In genomic region chr7:142454706-142455105, GRCm38 (mm10) we compare ENCODE assay signal across 12 mouse cellular contexts. TPM values are rescaled to one million over a fixed set of nuclear protein-coding genes. Genes with fewer than 3 reads are reported as not detected.
DNase-seq lines count a peak whose midpoint lies in the region; ATAC-seq and TF ChIP-seq lines count a peak whose summit lies in the region.
"Had no signal": no experiment of that assay in that cellular context is flagged by ENCODE, and none has a peak within 500 bp of the region (broad histone marks: within the 10 kb centered on the region; RNA-seq: fewer than 3 reads in every experiment).

No protein-coding gene starts in this region.

- TF ChIP-seq CTCF in heart, postnatal 0 days (IDR thresholded peaks at IDR 0.05; ENCODE audit: low read depth): no peak
- no peak for TF ChIP-seq CTCF in lung, postnatal 0 days (IDR thresholded peaks at IDR 0.05)

- no peak for TF ChIP-seq EP300 in heart, postnatal 0 days (IDR thresholded peaks at IDR 0.05; ENCODE audit: low read depth)
- no peak for TF ChIP-seq EP300 in lung, postnatal 0 days (IDR thresholded peaks at IDR 0.05)

- no peaks in the 10 kb centered on the region for H3K27me3 ChIP-seq in heart, postnatal 0 days (ENCODE audit: control insufficient read depth, insufficient read depth, low read length)
- no peaks in the 10 kb centered on the region for H3K27me3 ChIP-seq in lung, postnatal 0 days (replicated peaks; ENCODE audit: insufficient read depth, low read length)
- H3K27me3 ChIP-seq in intestine, embryonic 15.5 days (replicated peaks): no peaks in the 10 kb centered on the region
- no peaks in the 10 kb centered on the region for H3K27me3 ChIP-seq in stomach, embryonic 15.5 days (replicated peaks)
- H3K27me3 ChIP-seq: forebrain, embryonic 13.5 days; midbrain, embryonic 12.5 days had no signal

- 73% methylated on average over 1 of the region's 1 CpGs for WGBS in heart, postnatal 0 days
- WGBS in lung, postnatal 0 days: 33% methylated on average over 1 of the region's 1 CpGs
- 32% methylated on average over 1 of the region's 1 CpGs for WGBS in intestine, embryonic 15.5 days
- 20% methylated on average over 1 of the region's 1 CpGs for WGBS in stomach, embryonic 15.5 days

- no peak overlapping the region for H3K4me3 ChIP-seq in heart, postnatal 0 days (ENCODE audit: low read depth, low read length)
- H3K4me3 ChIP-seq in lung, postnatal 0 days (ENCODE audit: low read depth, low read length): no peak overlapping the region
- H3K4me3 ChIP-seq in intestine, embryonic 15.5 days (replicated peaks): no peak overlapping the region
- H3K4me3 ChIP-seq in stomach, embryonic 15.5 days (replicated peaks): no peak overlapping the region
- H3K4me3 ChIP-seq: forebrain, embryonic 13.5 days; layer of hippocampus, adult 2 months; midbrain, embryonic 12.5 days had no signal

- H3K9me3 ChIP-seq in heart, postnatal 0 days (replicated peaks; ENCODE audit: control insufficient read depth, low read length): no peaks in the 10 kb centered on the region
- no peaks in the 10 kb centered on the region for H3K9me3 ChIP-seq in lung, postnatal 0 days (ENCODE audit: low read length)
- H3K9me3 ChIP-seq in intestine, embryonic 15.5 days: no peaks in the 10 kb centered on the region
- H3K9me3 ChIP-seq in stomach, embryonic 15.5 days: no peaks in the 10 kb centered on the region
- H3K9me3 ChIP-seq: forebrain, embryonic 13.5 days; midbrain, embryonic 12.5 days had no signal

- no peak for ATAC-seq in heart, postnatal 0 days (ENCODE audit: insufficient read depth, low read depth)
- ATAC-seq in lung, postnatal 0 days: no peak
- ATAC-seq in intestine, embryonic 15.5 days: no peak
- no peak for ATAC-seq in stomach, embryonic 15.5 days (ENCODE audit: insufficient read depth, low FRiP score, low read depth)
- ATAC-seq: forebrain, embryonic 13.5 days had no signal

- H3K27ac ChIP-seq in heart, postnatal 0 days (ENCODE audit: low read depth): peak overlapping the region; percentile 97; the same call in 1 of the 2 replicates
- peak overlapping the region; percentile 60; the same call in 1 of the 2 replicates for H3K27ac ChIP-seq in lung, postnatal 0 days (ENCODE audit: low read length)
- H3K27ac ChIP-seq in intestine, embryonic 15.5 days: peak overlapping the region; percentile 91
- peak overlapping the region; percentile 96 for H3K27ac ChIP-seq in stomach, embryonic 15.5 days
- H3K27ac ChIP-seq: forebrain, embryonic 13.5 days; layer of hippocampus, adult 2 months; midbrain, embryonic 12.5 days had no signal

- DNase-seq in heart, postnatal 0 days (ENCODE audit: low spot score): no peak
- DNase-seq in heart, postnatal 4 days: no peak
- no peak for DNase-seq in lung, postnatal 0 days (ENCODE audit: low spot score)
- no peak for DNase-seq in lung, postnatal 14 days
- no peak for DNase-seq in gastrocnemius, adult 8-10 months (ENCODE audit: low spot score in 2 of 2)

- H3K4me1 ChIP-seq in heart, postnatal 0 days (ENCODE audit: control insufficient read depth, insufficient read depth): peaks cover 39% of the 10 kb centered on the region
- H3K4me1 ChIP-seq in lung, postnatal 0 days (ENCODE audit: insufficient read depth, low read depth, low read length): peaks cover 10% of the 10 kb centered on the region
- H3K4me1 ChIP-seq in intestine, embryonic 15.5 days (replicated peaks): peaks cover 26% of the 10 kb centered on the region
- peaks cover 45% of the 10 kb centered on the region for H3K4me1 ChIP-seq in stomach, embryonic 15.5 days

- no peaks in the 10 kb centered on the region for H3K36me3 ChIP-seq in heart, postnatal 0 days (replicated peaks; ENCODE audit: control insufficient read depth, insufficient read depth, low read length)
- H3K36me3 ChIP-seq in lung, postnatal 0 days (ENCODE audit: insufficient read depth, low read length): no peaks in the 10 kb centered on the region
- H3K36me3 ChIP-seq in intestine, embryonic 15.5 days: no peaks in the 10 kb centered on the region
- H3K36me3 ChIP-seq in stomach, embryonic 15.5 days: no peaks in the 10 kb centered on the region
- H3K36me3 ChIP-seq: midbrain, embryonic 12.5 days had no signal

- H3K9ac ChIP-seq in heart, postnatal 0 days (replicated peaks; ENCODE audit: low read depth, low read length): no peak overlapping the region
- no peak overlapping the region for H3K9ac ChIP-seq in lung, postnatal 0 days (replicated peaks; ENCODE audit: low read depth)
- H3K9ac ChIP-seq in intestine, embryonic 15.5 days: no peak overlapping the region; the same call in 1 of the 2 replicates
- H3K9ac ChIP-seq in stomach, embryonic 15.5 days: no peak overlapping the region
- H3K9ac ChIP-seq: forebrain, embryonic 13.5 days; midbrain, embryonic 12.5 days had no signal

- no peak overlapping the region for H3K4me2 ChIP-seq in heart, postnatal 0 days (ENCODE audit: low read depth, low read length)
- H3K4me2 ChIP-seq in lung, postnatal 0 days (replicated peaks; ENCODE audit: low read depth, low read length): no peak overlapping the region
- H3K4me2 ChIP-seq in intestine, embryonic 15.5 days (replicated peaks): no peak overlapping the region
- no peak overlapping the region for H3K4me2 ChIP-seq in stomach, embryonic 15.5 days
- H3K4me2 ChIP-seq: forebrain, embryonic 13.5 days; midbrain, embryonic 12.5 days had no signal

RNA-seq across cellular contexts. Expression of gene Lsp1, which starts 5.9 kb away (rescaled TPM):
- total RNA-seq in heart, postnatal 0 days (2014; rRNA removed; ENCODE audit: low replicate concordance): 20.8 and 84.4 TPM in 2 replicates
- polyA plus RNA-seq in heart, postnatal 0 days (2015; fragmentation: Nextera tagmentation; extraction: Ambion mirVana): 47.7 and 53.1 TPM in 2 replicates
- total RNA-seq in heart, postnatal 4 days (2021): 100 to 1,000 TPM in 1 of 2 experiments, 10 to 100 TPM in 1; 93.3 to 108 TPM
- 90.8 and 92.3 TPM in 2 replicates for polyA plus RNA-seq in lung, postnatal 0 days (2015; fragmentation: Nextera tagmentation; extraction: Ambion mirVana)
- polyA plus RNA-seq in intestine, embryonic 15.5 days (2015; fragmentation: Nextera tagmentation; extraction: Ambion mirVana): 130 and 145 TPM in 2 replicates
- polyA plus RNA-seq in stomach, embryonic 15.5 days (2015; fragmentation: Nextera tagmentation; extraction: Ambion mirVana): 196 and 211 TPM in 2 replicates
- 10 to 100 TPM; 22.8 to 39.1 (median 34.1) TPM for total RNA-seq in gastrocnemius, adult 8-10 months (2022)

RNA-seq across cellular contexts. Expression of gene Tnni2, which starts 13.1 kb away (rescaled TPM):
- total RNA-seq in heart, postnatal 0 days (2014; rRNA removed; ENCODE audit: low replicate concordance): not detected in 2 replicates
- polyA plus RNA-seq in heart, postnatal 0 days (2015; fragmentation: Nextera tagmentation; extraction: Ambion mirVana): 8.9 and 9.9 TPM in 2 replicates
- total RNA-seq in heart, postnatal 4 days (2021): 10 to 100 TPM in 1 of 2 experiments, 1 to 10 TPM in 1; 6.6 to 16.4 TPM
- 1.9 and 2.1 TPM in 2 replicates for polyA plus RNA-seq in lung, postnatal 0 days (2015; fragmentation: Nextera tagmentation; extraction: Ambion mirVana)
- polyA plus RNA-seq in intestine, embryonic 15.5 days (2015; fragmentation: Nextera tagmentation; extraction: Ambion mirVana): 4.8 and 4.9 TPM in 2 replicates
- polyA plus RNA-seq in stomach, embryonic 15.5 days (2015; fragmentation: Nextera tagmentation; extraction: Ambion mirVana): 10.4 and 13.3 TPM in 2 replicates
- total RNA-seq in gastrocnemius, adult 8-10 months (2022): over 10,000 TPM; 16,943 to 22,105 (median 19,624) TPM
- total RNA-seq: layer of hippocampus, adult 2 months had no signal
- polyA plus RNA-seq: liver, adult 2 months had no signal

RNA-seq across cellular contexts. Expression of gene Syt8, which starts 20.1 kb away (rescaled TPM):
- total RNA-seq in heart, postnatal 0 days (2014; rRNA removed; ENCODE audit: low replicate concordance): 18.0 TPM in 1 of 2 replicates, not detected in the other
- polyA plus RNA-seq in heart, postnatal 0 days (2015; fragmentation: Nextera tagmentation; extraction: Ambion mirVana): 0.10 TPM in 1 of 2 replicates, not detected in the other
- not detected for total RNA-seq in heart, postnatal 4 days (2021)
- 0.47 and 1.1 TPM in 2 replicates for polyA plus RNA-seq in lung, postnatal 0 days (2015; fragmentation: Nextera tagmentation; extraction: Ambion mirVana)
- polyA plus RNA-seq in intestine, embryonic 15.5 days (2015; fragmentation: Nextera tagmentation; extraction: Ambion mirVana): 5.4 and 5.6 TPM in 2 replicates
- 13.2 and 19.6 TPM in 2 replicates for polyA plus RNA-seq in stomach, embryonic 15.5 days (2015; fragmentation: Nextera tagmentation; extraction: Ambion mirVana)
- not detected for total RNA-seq in gastrocnemius, adult 8-10 months (2022)
- total RNA-seq: granulocyte monocyte progenitor cell, adult 5-6 weeks; layer of hippocampus, adult 2 months; liver, adult 2 months had no signal
- polyA plus RNA-seq: forebrain, embryonic 13.5 days; liver, adult 2 months had no signal

RNA-seq across cellular contexts. Expression of gene Tnnt3, which starts 43.9 kb away (rescaled TPM):
- total RNA-seq in heart, postnatal 0 days (2014; rRNA removed; ENCODE audit: low replicate concordance): 0.73 and 11.0 TPM in 2 replicates
- 2.5 and 3.2 TPM in 2 replicates for polyA plus RNA-seq in heart, postnatal 0 days (2015; fragmentation: Nextera tagmentation; extraction: Ambion mirVana)
- 10 to 100 TPM in 1 of 2 experiments, under 1 TPM in 1; 0.98 to 10.9 TPM for total RNA-seq in heart, postnatal 4 days (2021)
- 1.5 and 2.2 TPM in 2 replicates for polyA plus RNA-seq in lung, postnatal 0 days (2015; fragmentation: Nextera tagmentation; extraction: Ambion mirVana)
- polyA plus RNA-seq in intestine, embryonic 15.5 days (2015; fragmentation: Nextera tagmentation; extraction: Ambion mirVana): 1.4 and 4.3 TPM in 2 replicates
- polyA plus RNA-seq in stomach, embryonic 15.5 days (2015; fragmentation: Nextera tagmentation; extraction: Ambion mirVana): 4.6 and 11.8 TPM in 2 replicates
- total RNA-seq in gastrocnemius, adult 8-10 months (2022): over 10,000 TPM; 31,851 to 38,724 (median 35,835) TPM
- total RNA-seq: granulocyte monocyte progenitor cell, adult 5-6 weeks; layer of hippocampus, adult 2 months had no signal
- polyA plus RNA-seq: liver, adult 2 months had no signal
